Mouse (Mus musculus): ENCODE data around the gene Ugt1a6b. TPM values are rescaled to one million over a fixed set of nuclear protein-coding genes. Genes with fewer than 3 reads are reported as not detected.
A peak's percentile ranks its signal among the peaks of the same experiment; 100 is the strongest.
"Not testable (repeated sequence)": the region's sequence is repeated elsewhere in the genome, so short reads cannot be mapped to it uniquely, and the experiment has no call there.

Gene Ugt1a6b
- polyA plus RNA-seq, 1 experiment from 2014 or later = 0.32 TPM

GRCm38 (mm10) chr1:88219054-88219453 is 116.0 kb downstream of the Ugt1a6b start:
- Histone ChIP-seq H3K27ac (no peak overlapping the region), H3K4me1 (no peaks in the 10 kb centered on the region), H3K4me3 (no peak overlapping the region), H3K9ac (no peak overlapping the region), H3K36me3 (no peaks in the 10 kb centered on the region), H3K9me3 (peaks cover 27% of the 10 kb centered on the region), H3K27me3 (no peaks in the 10 kb centered on the region), H3K4me2 (no peak overlapping the region)
- ATAC-seq (ENCODE audit: borderline replicate concordance, extremely low read depth, low FRiP score, low TSS enrichment) = no peak
- WGBS = 19% methylated on average over 1 of the region's 1 CpGs

- no peaks in the 10 kb centered on the region for H3K36me3 ChIP-seq
- no peak overlapping the region for H3K4me2 ChIP-seq
- no peak overlapping the region for H3K9ac ChIP-seq
Observed at GRCm38 (mm10) chr1:88220336-88220735, 117.3 kb downstream of the Ugt1a6b start.

GRCm38 (mm10) chr1:88222216-88222615 is 119.2 kb downstream of the Ugt1a6b start:
- Histone ChIP-seq H3K27me3 (no peaks in the 10 kb centered on the region), H3K4me1 (no peaks in the 10 kb centered on the region), H3K27ac (no peak overlapping the region), H3K4me3 (no peak overlapping the region), H3K4me2 (no peak overlapping the region), H3K9me3 (peaks cover 20% of the 10 kb centered on the region; the same call in 1 of the 2 replicates), H3K36me3 (no peaks in the 10 kb centered on the region), H3K9ac (no peak overlapping the region)
- 43% methylated on average over 2 of the region's 2 CpGs for WGBS
- no peak for ATAC-seq (ENCODE audit: borderline replicate concordance, extremely low read depth, low FRiP score, low TSS enrichment)

More at GRCm38 (mm10) chr1:88220336-88220735, 117.3 kb downstream of the Ugt1a6b start:
- H3K4me1 ChIP-seq = no peaks in the 10 kb centered on the region
- peaks cover 17% of the 10 kb centered on the region for H3K9me3 ChIP-seq
- no peak for ATAC-seq (ENCODE audit: borderline replicate concordance, extremely low read depth, low FRiP score, low TSS enrichment)
- no peak overlapping the region for H3K27ac ChIP-seq
- H3K4me3 ChIP-seq = no peak overlapping the region
- H3K27me3 ChIP-seq = no peaks in the 10 kb centered on the region

- H3K4me2 ChIP-seq; ATAC-seq (ENCODE audit: borderline replicate concordance, extremely low read depth, low FRiP score, low TSS enrichment); H3K4me1 ChIP-seq; H3K27me3 ChIP-seq; H3K36me3 ChIP-seq; H3K9ac ChIP-seq; H3K27ac ChIP-seq; H3K4me3 ChIP-seq: not testable (repeated sequence)
- H3K9me3 ChIP-seq = peaks cover 21% of the 10 kb centered on the region; the same call in 1 of the 2 replicates
Observed at GRCm38 (mm10) chr1:88223011-88223515, 120.0 kb downstream of the Ugt1a6b start.

GRCm38 (mm10) chr1:88223591-88223990 is 120.5 kb downstream of the Ugt1a6b start:
- ATAC-seq (ENCODE audit: borderline replicate concordance, extremely low read depth, low FRiP score, low TSS enrichment) = no peak
- H3K9ac ChIP-seq = no peak overlapping the region
- 39% methylated on average over 1 of the region's 1 CpGs for WGBS

GRCm38 (mm10) chr1:88224029-88224776 is 121.2 kb downstream of the Ugt1a6b start:
- Histone ChIP-seq H3K4me2 (no peak overlapping the region), H3K4me3 (no peak overlapping the region), H3K27ac (no peak overlapping the region), H3K9me3 (peaks cover 21% of the 10 kb centered on the region; the same call in 1 of the 2 replicates), H3K4me1 (no peaks in the 10 kb centered on the region), H3K27me3 (no peaks in the 10 kb centered on the region), H3K9ac (no peak overlapping the region), H3K36me3 (no peaks in the 10 kb centered on the region)
- WGBS = 61% methylated on average over 2 of the region's 2 CpGs
- no peak for ATAC-seq (ENCODE audit: borderline replicate concordance, extremely low read depth, low FRiP score, low TSS enrichment)

More at GRCm38 (mm10) chr1:88223591-88223990, 120.5 kb downstream of the Ugt1a6b start:
- Histone ChIP-seq H3K4me1 (no peaks in the 10 kb centered on the region), H3K27ac (no peak overlapping the region), H3K4me2 (no peak overlapping the region), H3K36me3 (no peaks in the 10 kb centered on the region), H3K4me3 (no peak overlapping the region), H3K27me3 (no peaks in the 10 kb centered on the region), H3K9me3 (peaks cover 21% of the 10 kb centered on the region; the same call in 1 of the 2 replicates)

- not testable (repeated sequence) for H3K9ac ChIP-seq; H3K4me1 ChIP-seq; H3K4me2 ChIP-seq; H3K27me3 ChIP-seq; H3K36me3 ChIP-seq; ATAC-seq (ENCODE audit: borderline replicate concordance, extremely low read depth, low FRiP score, low TSS enrichment); H3K27ac ChIP-seq; H3K4me3 ChIP-seq
- peaks cover 29% of the 10 kb centered on the region; the same call in 1 of the 2 replicates for H3K9me3 ChIP-seq
- 35% methylated on average over 2 of the region's 2 CpGs for WGBS
Observed at GRCm38 (mm10) chr1:88225301-88225700, 122.2 kb downstream of the Ugt1a6b start.

- Histone ChIP-seq H3K4me2 (no peak overlapping the region), H3K27me3 (no peaks in the 10 kb centered on the region), H3K4me3 (no peak overlapping the region), H3K9me3 (peaks cover 29% of the 10 kb centered on the region; the same call in 1 of the 2 replicates), H3K36me3 (no peaks in the 10 kb centered on the region), H3K9ac (no peak overlapping the region), H3K4me1 (no peaks in the 10 kb centered on the region), H3K27ac (no peak overlapping the region)
- no peak for ATAC-seq (ENCODE audit: borderline replicate concordance, extremely low read depth, low FRiP score, low TSS enrichment)
Observed at GRCm38 (mm10) chr1:88225741-88226140, 122.7 kb downstream of the Ugt1a6b start.

GRCm38 (mm10) chr1:88226670-88227379 is 123.8 kb downstream of the Ugt1a6b start, which contains the start of gene Mroh2a:
TSS of gene Mroh2a (plus strand) at chr1:88226986.
- H3K4me2 ChIP-seq = no peak within 1 kb of the TSS
- H3K36me3 ChIP-seq = no peaks in the 10 kb centered on the region
- H3K27me3 ChIP-seq = no peaks in the 10 kb centered on the region
- no peak within 1 kb of the TSS for H3K4me3 ChIP-seq
- H3K4me1 ChIP-seq = no peaks in the 10 kb centered on the region
- no peak within 1 kb of the TSS for H3K9ac ChIP-seq
- H3K9me3 ChIP-seq = peaks cover 29% of the 10 kb centered on the region; the same call in 1 of the 2 replicates
- ATAC-seq (ENCODE audit: borderline replicate concordance, extremely low read depth, low FRiP score, low TSS enrichment) = no peak
- 44% methylated on average over 5 of the region's 5 CpGs for WGBS
- no peak within 1 kb of the TSS for H3K27ac ChIP-seq

GRCm38 (mm10) chr1:88227482-88227881 is 124.4 kb downstream of the Ugt1a6b start:
- 50% methylated on average over 2 of the region's 2 CpGs for WGBS
- H3K27ac ChIP-seq = no peak overlapping the region

GRCm38 (mm10) chr1:88228121-88228520 is 125.1 kb downstream of the Ugt1a6b start:
- no peak overlapping the region for H3K9ac ChIP-seq
- H3K9me3 ChIP-seq = peaks cover 33% of the 10 kb centered on the region; the same call in 1 of the 2 replicates
- H3K4me3 ChIP-seq = no peak overlapping the region
- H3K27me3 ChIP-seq = no peaks in the 10 kb centered on the region
- ATAC-seq (ENCODE audit: borderline replicate concordance, extremely low read depth, low FRiP score, low TSS enrichment) = 0 out of 2 replicates have a peak, but pooled peaks have one; percentile 4
- H3K4me2 ChIP-seq = no peak overlapping the region
- H3K4me1 ChIP-seq = no peaks in the 10 kb centered on the region
- no peak overlapping the region for H3K27ac ChIP-seq
- H3K36me3 ChIP-seq = no peaks in the 10 kb centered on the region
- WGBS = 69% methylated on average over 7 of the region's 7 CpGs

More at GRCm38 (mm10) chr1:88227482-88227881, 124.4 kb downstream of the Ugt1a6b start:
- H3K4me3 ChIP-seq = no peak overlapping the region
- no peaks in the 10 kb centered on the region for H3K27me3 ChIP-seq
- no peak overlapping the region for H3K4me2 ChIP-seq
- H3K9me3 ChIP-seq = peaks cover 29% of the 10 kb centered on the region; the same call in 1 of the 2 replicates
- ATAC-seq (ENCODE audit: borderline replicate concordance, extremely low read depth, low FRiP score, low TSS enrichment) = no peak
- no peaks in the 10 kb centered on the region for H3K36me3 ChIP-seq
- no peak overlapping the region for H3K9ac ChIP-seq
- H3K4me1 ChIP-seq = no peaks in the 10 kb centered on the region

GRCm38 (mm10) chr1:88229566-88229965 is 126.5 kb downstream of the Ugt1a6b start:
- H3K27ac ChIP-seq = no peak overlapping the region
- H3K4me1 ChIP-seq = no peaks in the 10 kb centered on the region
- H3K9ac ChIP-seq = no peak overlapping the region
- WGBS = 74% methylated on average over 3 of the region's 3 CpGs
- H3K4me3 ChIP-seq = no peak overlapping the region
- H3K9me3 ChIP-seq = peaks cover 39% of the 10 kb centered on the region; the same call in 1 of the 2 replicates
- no peaks in the 10 kb centered on the region for H3K27me3 ChIP-seq
- no peak overlapping the region for H3K4me2 ChIP-seq
- no peak for ATAC-seq (ENCODE audit: borderline replicate concordance, extremely low read depth, low FRiP score, low TSS enrichment)
- H3K36me3 ChIP-seq = no peaks in the 10 kb centered on the region
